ENCODE assay signal across 8 mouse cellular contexts in genomic region chr2:125724086-125724430, GRCm38 (mm10). TPM values are rescaled to one million over a fixed set of nuclear protein-coding genes. Genes with fewer than 3 reads are reported as not detected.
DNase-seq lines count a peak whose midpoint lies in the region; ATAC-seq and TF ChIP-seq lines count a peak whose summit lies in the region.

Gene Shc4, minus strand, starts transcription at chr2:125724148.

- peak within 1 kb of the TSS; percentile 60 for H3K4me3 ChIP-seq in layer of hippocampus, adult 2 months
- H3K4me3 ChIP-seq in hindbrain, embryonic 11.5 days (ENCODE audit: low read depth, low read length): peak within 1 kb of the TSS; percentile 44
- peak within 1 kb of the TSS; percentile 42 for H3K4me3 ChIP-seq in liver, embryonic 15.5 days (replicated peaks)

- H3K4me2 ChIP-seq in hindbrain, embryonic 11.5 days (replicated peaks; ENCODE audit: low read depth, low read length): peak within 1 kb of the TSS; percentile 100
- peak within 1 kb of the TSS; percentile 70 for H3K4me2 ChIP-seq in liver, embryonic 15.5 days

- ATAC-seq in hindbrain, embryonic 11.5 days (ENCODE audit: low FRiP score): peak; percentile 92
- no peak for ATAC-seq in liver, embryonic 15.5 days (ENCODE audit: insufficient read depth)
- ATAC-seq in erythroblast, adult 5-6 weeks (replicated peaks; ENCODE audit: low FRiP score, poor library complexity, severe bottlenecking): no peak

- no peak for TF ChIP-seq CTCF in layer of hippocampus, adult 2 months (conservative IDR thresholded peaks at IDR 0.05)

- peaks cover 2% of the 10 kb centered on the region; the same call in 1 of the 2 replicates for H3K4me1 ChIP-seq in hindbrain, embryonic 11.5 days (replicated peaks; ENCODE audit: control insufficient read depth, insufficient read depth, low read length)
- peaks cover 16% of the 10 kb centered on the region for H3K4me1 ChIP-seq in liver, embryonic 15.5 days (replicated peaks)

- H3K27ac ChIP-seq in layer of hippocampus, adult 2 months: 0 out of 2 replicates have a peak within 1 kb of the TSS, but pooled peaks have one; percentile 43
- no peak within 1 kb of the TSS for H3K27ac ChIP-seq in hindbrain, embryonic 11.5 days (ENCODE audit: low read depth, low read length)
- H3K27ac ChIP-seq in liver, embryonic 15.5 days (replicated peaks): no peak within 1 kb of the TSS

- H3K36me3 ChIP-seq in hindbrain, embryonic 11.5 days (ENCODE audit: control insufficient read depth, insufficient read depth, low read length): no peaks in the 10 kb centered on the region
- H3K36me3 ChIP-seq in liver, embryonic 15.5 days (replicated peaks): no peaks in the 10 kb centered on the region

- no peak for DNase-seq in layer of hippocampus, adult 2 months (ENCODE audit: low spot score in 2 of 2)
- no peak for DNase-seq in layer of hippocampus, adult 9-10 months (ENCODE audit: low spot score)
- peak; percentile 7 for DNase-seq in MEL-GATA-1-ER (ENCODE audit: extremely low read depth, low read depth)
- DNase-seq in embryo, embryonic 10.5 days (ENCODE audit: low spot score): peak; percentile 75
- DNase-seq in hindbrain, embryonic 11.5 days (ENCODE audit: low spot score): no peak
- no peak for DNase-seq in urinary bladder, postnatal 36 days (ENCODE audit: low spot score in 2 of 2)

- no peaks in the 10 kb centered on the region for H3K9me3 ChIP-seq in hindbrain, embryonic 11.5 days (ENCODE audit: control insufficient read depth, low read length)
- H3K9me3 ChIP-seq in liver, embryonic 15.5 days (replicated peaks): no peaks in the 10 kb centered on the region

- WGBS in hindbrain, embryonic 11.5 days: 0% methylated on average over 15 of the region's 15 CpGs
- under 1% methylated on average over 15 of the region's 15 CpGs for WGBS in liver, embryonic 15.5 days (ENCODE audit: insufficient replicate concordance)

- peaks cover 24% of the 10 kb centered on the region for H3K27me3 ChIP-seq in hindbrain, embryonic 11.5 days (ENCODE audit: control insufficient read depth, insufficient read depth, low read length)
- H3K27me3 ChIP-seq in liver, embryonic 15.5 days: peaks cover 87% of the 10 kb centered on the region

- H3K9ac ChIP-seq in hindbrain, embryonic 11.5 days (ENCODE audit: low read depth, low read length): peak within 1 kb of the TSS; percentile 58
- H3K9ac ChIP-seq in liver, embryonic 15.5 days: no peak within 1 kb of the TSS

RNA-seq across cellular contexts. Expression of gene Shc4, which starts in this region (rescaled TPM):
- total RNA-seq in layer of hippocampus, adult 2 months (2021): 1 to 10 TPM; 4.1 to 4.2 TPM
- polyA plus RNA-seq in hindbrain, embryonic 11.5 days (2014; fragmentation: Nextera tagmentation; extraction: Ambion mirVana): 1.8 and 2.6 TPM in 2 replicates
- polyA plus RNA-seq in liver, embryonic 15.5 days (2015; fragmentation: Nextera tagmentation; extraction: Ambion mirVana): 0.74 and 0.83 TPM in 2 replicates
- total RNA-seq in erythroblast, adult 5-6 weeks (2015; ENCODE audit: low replicate concordance): 0.38 and 1.3 TPM in 2 replicates
- total RNA-seq in erythroblast, adult 5-6 weeks (2017; ENCODE audit: low replicate concordance): 1.1 and 2.7 TPM in 2 replicates

Comparison
In these comparisons a context has a peak if more than half of its experiments do, and no peak if none do; other contexts are left out.
1. DNase-seq: peak in MEL-GATA-1-ER (single experiment) and embryo, embryonic 10.5 days (single experiment); none in layer of hippocampus, adult 2 months (0 of 2), layer of hippocampus, adult 9-10 months (single experiment), hindbrain, embryonic 11.5 days (single experiment) and urinary bladder, postnatal 36 days (0 of 2).
2. Peak in every context shown above with its lines, with median percentiles within 50 percentile points of each other: H3K4me3 ChIP-seq.